Mouse (Mus musculus) MEL-GATA-1-ER (cell line): ENCODE measurements at regions not wholly inside any gene's neighbourhood (a gene's known extent, or its start where the extent isn't known, plus 50 kb on each side); places are given as distances from the start of the nearest gene placed in this dataset.
A peak's percentile ranks its signal among the peaks of the same experiment; 100 is the strongest.

ENCODE experiments used
- DNase-seq: peaks from one replicate; pipeline ENCODE4 v3.0.0-alpha.2; 2012; ENCODE audit warnings: low read depth; ENCODE audit errors: extremely low read depth

- no peak for DNase-seq
These were observed 125.6 kb downstream of the Smad6 start for GRCm38 (mm10) chr9:63896073-63896807.

DNA sequence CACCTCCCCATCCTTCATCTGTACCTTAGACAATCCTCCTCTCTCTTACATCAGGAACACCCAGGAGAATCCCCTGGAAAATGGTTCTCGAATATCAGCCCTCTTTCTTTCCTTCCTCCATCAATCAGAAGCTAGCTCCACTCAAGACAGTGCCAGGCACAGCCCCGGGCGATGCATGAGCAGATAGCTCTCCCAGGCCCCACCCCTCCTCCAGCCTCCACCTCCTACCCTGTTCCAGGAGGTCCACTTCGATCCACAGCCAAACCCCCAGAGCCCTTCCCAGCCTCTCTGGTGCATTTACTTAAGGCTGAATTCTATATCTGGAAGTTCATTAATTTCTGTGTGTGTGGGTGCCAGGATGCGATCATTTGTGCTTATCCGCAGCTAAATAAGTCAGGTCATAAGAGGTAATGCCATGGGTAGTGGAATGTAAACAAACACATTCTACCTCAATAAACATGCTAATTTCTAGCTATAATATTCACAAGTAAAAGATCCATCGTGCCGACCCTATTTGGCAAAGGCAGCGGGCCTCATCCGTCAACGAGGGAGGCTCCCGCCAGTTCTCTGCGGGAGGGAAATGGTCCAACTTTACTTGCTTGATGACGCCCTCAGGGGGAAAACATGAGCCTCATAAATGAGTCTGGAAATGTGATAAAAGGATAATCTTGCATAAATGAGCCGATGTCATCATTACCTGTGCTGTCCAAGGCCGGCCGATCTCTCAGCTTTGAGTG lies 129.5 kb downstream of the Smad6 start:
- DNase-seq, result no peak

- DNase-seq, result no peak
These were observed 131.1 kb downstream of the Smad6 start for GRCm38 (mm10) chr9:63890717-63891116.

DNA sequence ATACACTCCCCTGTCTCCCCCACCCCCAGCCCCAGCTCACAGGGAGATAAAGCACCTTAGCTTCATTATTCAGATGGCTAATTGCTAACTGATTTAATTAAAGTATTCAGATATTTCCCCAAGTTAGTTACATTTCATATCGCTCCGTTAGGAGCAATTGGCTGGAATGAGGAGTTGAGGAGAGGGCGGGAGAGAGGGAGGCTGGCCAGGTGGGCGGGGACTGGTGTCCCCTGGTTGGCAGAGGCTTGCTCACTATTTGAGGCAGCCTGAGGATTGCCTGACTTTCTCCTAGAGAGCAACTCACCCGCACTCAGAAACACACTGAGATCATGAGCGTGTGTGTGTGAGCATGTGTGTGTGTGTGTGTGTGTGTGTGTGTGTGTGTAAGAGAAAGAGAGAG lies 131.8 kb upstream of the Smad3 start:
- DNase-seq, result no peak

- no peak for DNase-seq
These were observed 127.2 kb upstream of the Smad3 start for GRCm38 (mm10) chr9:63884971-63885370.

DNA sequence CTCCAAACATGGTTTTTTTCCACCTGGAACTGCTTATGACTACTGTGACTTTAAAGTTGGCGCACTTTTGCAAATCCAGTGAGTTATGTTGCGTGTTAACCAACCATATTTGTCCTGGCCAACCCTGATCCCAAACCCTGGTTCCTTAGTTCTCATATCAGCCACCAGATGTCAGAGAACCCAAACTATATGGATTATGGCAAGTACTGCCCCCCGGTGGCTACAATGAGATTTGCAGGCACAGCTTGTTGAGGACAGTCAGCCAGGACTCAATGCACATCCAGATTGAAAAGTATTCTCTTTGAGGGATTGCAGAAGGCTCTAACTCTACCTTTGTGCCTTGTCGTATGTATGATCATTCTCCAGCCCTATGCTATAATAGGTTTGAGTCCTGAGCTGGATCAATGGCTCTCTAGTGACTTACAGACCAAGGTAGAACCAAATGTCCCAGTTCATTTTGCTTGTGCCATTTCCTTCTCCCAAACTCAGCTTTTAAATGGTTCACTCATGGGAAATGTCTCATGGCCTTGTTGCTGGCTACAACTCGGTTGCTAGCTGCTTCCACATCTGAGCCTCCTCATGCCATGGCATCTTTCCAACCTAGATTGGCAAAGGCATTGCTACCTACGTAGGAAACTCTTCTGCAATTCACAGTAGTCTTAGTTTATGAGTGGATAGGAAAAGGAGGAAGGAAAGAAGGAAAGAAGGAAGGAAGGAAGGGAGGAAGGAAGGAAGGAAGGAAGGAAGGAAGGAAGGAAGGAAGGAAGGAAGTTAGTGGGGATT lies 126.1 kb upstream of the Smad3 start:
- no peak for DNase-seq

- no peak for DNase-seq
These were observed 123.9 kb upstream of the Smad3 start for GRCm38 (mm10) chr9:63881692-63882091.

DNA sequence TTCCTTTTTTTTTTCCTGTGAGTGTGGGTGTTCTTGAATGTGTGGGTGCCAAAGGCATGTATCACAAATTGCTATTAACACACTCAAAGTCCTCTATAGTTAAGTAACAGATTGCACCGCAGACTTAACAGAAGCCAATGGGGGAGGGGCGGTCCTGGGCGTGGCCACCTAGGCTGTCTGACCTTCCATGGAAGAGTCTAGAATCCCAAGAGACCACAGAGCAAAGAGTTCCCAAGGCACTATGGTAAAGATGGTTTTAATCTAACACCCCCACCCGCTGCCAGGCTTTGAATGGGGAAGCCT lies 123.4 kb upstream of the Smad3 start:
- DNase-seq, result no peak

DNA sequence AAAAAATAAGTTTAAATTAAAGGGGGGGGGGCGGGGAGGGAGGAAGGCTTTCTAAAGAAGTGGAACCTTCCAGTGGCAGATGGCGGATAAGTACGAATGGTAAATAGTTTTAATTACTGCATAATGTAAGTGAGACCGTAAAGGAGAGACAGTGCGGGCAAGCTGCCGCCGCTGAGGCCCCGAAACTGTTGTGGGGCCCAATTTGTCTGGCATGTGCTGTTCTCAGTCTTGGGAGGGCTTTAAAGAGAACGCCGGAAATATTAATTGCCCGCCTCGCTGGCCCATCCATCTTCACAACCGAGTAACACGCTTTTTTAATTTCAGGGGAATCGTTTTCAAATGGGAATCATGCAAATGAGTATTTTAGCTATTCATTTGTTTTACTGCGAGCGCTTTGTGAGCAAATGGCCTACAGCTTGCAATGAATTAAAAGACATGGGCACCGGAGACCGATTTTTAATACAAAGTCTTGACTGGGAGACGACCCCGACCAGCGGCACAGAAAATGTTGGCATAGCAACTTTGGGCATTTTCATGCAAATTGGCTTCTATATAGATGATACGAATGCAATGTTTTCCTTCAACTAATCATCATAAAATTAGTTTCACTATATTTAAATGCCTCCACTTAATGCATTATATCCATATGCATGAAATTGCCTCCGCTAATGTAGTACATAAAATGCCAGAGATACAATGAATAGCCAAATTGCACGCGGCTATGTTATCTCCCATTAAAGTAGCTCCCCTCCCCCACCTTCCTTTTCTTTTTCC lies 122.9 kb upstream of the Smad3 start:
- no peak for DNase-seq

GRCm38 (mm10) chr9:63879710-63880428 lies 122.1 kb upstream of the Smad3 start:
- no peak for DNase-seq

DNA sequence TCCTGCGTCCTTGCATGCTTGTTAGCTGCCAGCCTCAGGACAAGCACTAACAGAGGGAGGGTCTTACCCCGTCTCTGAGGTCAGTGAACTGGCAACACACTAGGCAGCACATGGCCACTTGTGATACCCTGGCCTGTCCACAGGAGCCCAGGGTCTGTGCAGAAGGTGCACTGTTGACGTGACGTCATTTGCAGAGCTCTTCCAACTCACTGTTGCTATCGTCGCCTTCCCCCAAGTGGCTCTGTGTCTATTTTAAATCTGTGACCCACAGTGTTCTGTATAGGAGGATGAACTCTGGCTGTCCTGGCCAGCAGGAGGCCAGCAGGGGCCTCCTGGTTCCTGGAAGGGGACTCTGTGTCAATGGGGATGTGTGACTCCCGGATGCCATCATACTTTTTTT lies 120.1 kb upstream of the Smad3 start:
- no peak for DNase-seq

DNA sequence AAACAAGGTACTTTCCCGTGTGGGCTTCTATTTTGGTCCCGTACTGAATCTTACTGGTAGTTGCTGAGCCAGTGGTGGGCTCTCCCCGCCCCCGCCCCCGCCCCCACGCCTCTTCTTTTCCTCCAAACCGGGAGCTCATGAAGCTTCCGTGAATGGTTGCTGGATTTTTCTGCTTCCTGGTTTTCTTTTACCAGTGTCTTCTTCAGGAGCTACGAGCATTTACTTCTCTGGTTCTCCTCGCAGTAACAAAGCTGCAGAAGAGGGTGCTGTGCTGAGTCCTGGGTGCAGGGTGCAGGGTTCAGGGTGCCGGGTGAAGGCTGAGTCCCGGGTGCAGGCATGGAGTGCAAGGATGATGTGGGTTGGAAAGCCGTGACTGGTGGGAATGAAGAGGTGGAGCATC lies 119.1 kb upstream of the Smad3 start:
- DNase-seq, result no peak

DNA sequence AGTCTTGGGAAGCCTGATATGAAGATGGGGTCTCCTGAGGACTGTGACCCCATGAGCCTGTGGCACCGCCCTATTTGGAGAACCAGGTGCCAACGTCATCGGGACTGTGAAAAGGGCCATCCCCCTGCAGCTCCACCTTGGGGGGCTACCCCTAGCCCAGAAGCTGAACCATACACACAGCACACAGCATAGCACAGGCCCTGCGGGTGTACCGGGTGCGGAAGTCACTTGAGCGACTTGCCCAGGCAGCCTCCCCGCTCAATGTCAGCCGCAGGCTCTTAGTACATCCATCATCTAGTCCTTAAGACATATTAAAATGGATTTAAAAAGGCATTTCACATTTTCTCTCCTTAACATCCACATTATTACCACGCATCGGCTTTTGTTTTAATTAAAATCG lies 118.2 kb upstream of the Smad3 start:
- DNase-seq, result no peak

GRCm38 (mm10) chr9:63875193-63875592 lies 117.4 kb upstream of the Smad3 start:
- DNase-seq, result no peak

DNA sequence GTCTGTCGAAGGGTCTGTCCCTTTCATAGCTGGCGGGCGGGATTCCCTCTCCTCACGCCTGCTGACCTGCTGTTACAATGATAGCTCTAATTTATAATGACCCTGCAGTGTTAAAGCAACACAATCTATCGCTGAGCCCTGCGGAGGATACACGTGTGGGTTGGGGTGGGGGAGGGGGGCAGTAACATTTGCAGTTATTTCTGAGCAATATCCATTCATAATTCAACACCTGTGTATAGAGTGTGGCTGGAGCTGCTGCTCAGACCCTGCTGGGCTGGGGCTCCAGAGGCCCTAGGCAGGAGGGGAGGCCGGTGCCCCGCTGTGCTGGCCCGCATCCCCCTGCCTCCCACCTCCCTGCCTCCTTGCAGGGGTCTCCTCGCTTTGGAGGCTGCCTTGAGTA lies 106.6 kb upstream of the Smad3 start:
- no peak for DNase-seq

- DNase-seq, result no peak
These were observed 105.5 kb upstream of the Smad3 start for GRCm38 (mm10) chr9:63863328-63863727.

GRCm38 (mm10) chr9:63862427-63862826 lies 104.6 kb upstream of the Smad3 start:
- DNase-seq, result peak; percentile 55

- DNase-seq, result no peak
These were observed 103.6 kb upstream of the Smad3 start for GRCm38 (mm10) chr9:63861418-63861817.

DNA sequence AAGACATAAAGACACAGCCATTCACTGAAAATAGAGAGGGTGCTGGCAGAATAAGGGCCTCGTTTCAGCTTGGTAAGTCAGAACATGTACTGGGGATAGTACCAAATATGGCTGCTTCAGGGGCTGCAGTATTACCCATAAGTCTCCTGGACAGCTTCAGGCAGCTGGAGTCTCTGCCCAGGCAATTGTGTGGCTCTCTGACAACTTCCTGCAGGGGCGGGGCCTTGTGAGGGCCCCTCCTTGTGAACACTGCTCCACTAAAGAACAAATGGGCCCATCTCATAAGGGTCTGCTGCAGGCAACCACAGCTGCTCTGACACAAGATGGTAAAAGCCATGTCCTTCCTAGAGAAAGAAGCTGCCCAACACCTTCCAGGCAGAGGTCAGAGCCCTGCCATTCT lies 102.4 kb upstream of the Smad3 start:
- DNase-seq, result no peak

DNA sequence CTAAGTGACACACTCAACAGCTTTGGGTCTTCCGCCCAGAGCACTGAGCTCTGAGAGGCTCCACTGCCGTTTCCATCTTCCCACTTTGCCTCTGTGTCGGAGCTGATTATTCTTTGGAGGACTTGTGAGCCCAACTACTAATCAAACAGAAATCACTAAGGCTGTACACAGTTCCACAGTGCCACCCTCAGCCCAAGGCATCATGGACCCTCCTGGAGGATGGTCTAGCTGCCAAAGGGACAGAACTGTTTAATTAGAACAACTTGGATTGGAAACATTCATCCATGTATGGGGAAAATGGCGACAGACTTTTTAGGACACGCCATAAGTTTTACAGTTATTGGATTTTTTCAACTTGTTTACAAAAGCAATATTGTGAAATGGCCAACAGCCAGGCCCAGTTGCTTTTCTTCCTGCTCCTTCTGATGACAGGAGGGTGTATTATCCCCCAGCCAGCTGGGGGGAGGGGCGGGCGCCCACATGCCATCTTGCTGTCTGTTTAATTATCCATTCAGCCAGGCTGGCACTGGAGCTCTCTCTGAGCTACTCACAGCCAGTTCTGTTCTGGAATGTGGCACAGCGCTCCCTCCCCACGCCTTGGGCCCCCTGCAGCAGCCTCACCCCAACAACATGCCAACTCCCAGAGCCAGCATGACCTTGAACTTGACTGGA lies 98.4 kb upstream of the Smad3 start:
- no peak for DNase-seq
